In genomic region chr17:33564599-33564998, GRCm38 (mm10) we compare ENCODE assay signal across 22 mouse cellular contexts. TPM values are rescaled to one million over a fixed set of nuclear protein-coding genes. Genes with fewer than 3 reads are reported as not detected.
A peak's percentile ranks its signal among the peaks of the same experiment; 100 is the strongest.
DNase-seq lines count a peak whose midpoint lies in the region; ATAC-seq and TF ChIP-seq lines count a peak whose summit lies in the region.
"Had no signal": no experiment of that assay in that cellular context is flagged by ENCODE, and none has a peak within 500 bp of the region (broad histone marks: within the 10 kb centered on the region; RNA-seq: fewer than 3 reads in every experiment).

No protein-coding gene starts in this region.

- no peaks in the 10 kb centered on the region for H3K9me3 ChIP-seq in liver, embryonic 16.5 days (replicated peaks; ENCODE audit: control insufficient read depth, low read length)
- H3K9me3 ChIP-seq in hindbrain, postnatal 0 days (ENCODE audit: low read length): no peaks in the 10 kb centered on the region
- H3K9me3 ChIP-seq: embryonic facial prominence, embryonic 13.5 days; forebrain, embryonic 12.5 days; midbrain, embryonic 10.5 days had no signal

- WGBS in spleen, adult 2 months: 21% methylated on average over 1 of the region's 1 CpGs
- WGBS in liver, embryonic 16.5 days (ENCODE audit: insufficient replicate concordance): 12% methylated on average over 1 of the region's 1 CpGs
- WGBS in small intestine, adult 2 months: 48% methylated on average over 1 of the region's 1 CpGs
- 59% methylated on average over 1 of the region's 1 CpGs for WGBS in hindbrain, postnatal 0 days

- H3K27me3 ChIP-seq in spleen, adult 2 months (ENCODE audit: control insufficient read depth, insufficient read depth, low read length): no peaks in the 10 kb centered on the region
- H3K27me3 ChIP-seq in liver, embryonic 16.5 days (ENCODE audit: control insufficient read depth, insufficient read depth, low read depth, low read length): no peaks in the 10 kb centered on the region
- no peaks in the 10 kb centered on the region for H3K27me3 ChIP-seq in small intestine, adult 2 months (ENCODE audit: control insufficient read depth, insufficient read depth, low read length)
- H3K27me3 ChIP-seq in hindbrain, postnatal 0 days (ENCODE audit: insufficient read depth, low read length): no peaks in the 10 kb centered on the region
- H3K27me3 ChIP-seq: embryonic facial prominence, embryonic 13.5 days; forebrain, embryonic 12.5 days had no signal

- H3K4me2 ChIP-seq in liver, embryonic 16.5 days (ENCODE audit: low read depth, low read length): no peak overlapping the region
- no peak overlapping the region for H3K4me2 ChIP-seq in hindbrain, postnatal 0 days (ENCODE audit: low read depth, low read length)
- H3K4me2 ChIP-seq: embryonic facial prominence, embryonic 13.5 days; forebrain, embryonic 12.5 days; heart, embryonic 11.5 days had no signal

- no peak overlapping the region for H3K4me3 ChIP-seq in spleen, adult 2 months (ENCODE audit: extremely low read depth, insufficient read depth, insufficient read length)
- no peak overlapping the region for H3K4me3 ChIP-seq in liver, embryonic 16.5 days (ENCODE audit: low read depth, low read length)
- H3K4me3 ChIP-seq in small intestine, adult 2 months (ENCODE audit: low read depth, low read length): no peak overlapping the region
- no peak overlapping the region for H3K4me3 ChIP-seq in hindbrain, postnatal 0 days (ENCODE audit: low read length)
- H3K4me3 ChIP-seq: embryonic facial prominence, embryonic 13.5 days; erythroblast, embryonic 14.5 days; forebrain, embryonic 12.5 days; left cerebral cortex, adult 2 months; midbrain, embryonic 10.5 days had no signal

- intact Hi-C loops in left cerebral cortex, postnatal 36 days (cut with DNase I): no loop called here

- no peak for TF ChIP-seq POLR2A in spleen, adult 2 months (IDR thresholded peaks at IDR 0.05; ENCODE audit: low read depth, low read length)
- TF ChIP-seq POLR2A in small intestine, adult 2 months (IDR thresholded peaks at IDR 0.05; ENCODE audit: low read depth, low read length): no peak

- ATAC-seq in liver, embryonic 16.5 days (ENCODE audit: low read depth): no peak
- no peak for ATAC-seq in hindbrain, postnatal 0 days

- DNase-seq in layer of hippocampus, adult 9-11 months: peak; percentile 32
- no peak for DNase-seq in layer of hippocampus, postnatal 14 days (ENCODE audit: low spot score in 2 of 2)
- DNase-seq in spleen, adult 2 months (ENCODE audit: low read depth in 1 of 2, low spot score in 2 of 2): no peak
- no peak for DNase-seq in spleen, postnatal 10 days (ENCODE audit: low spot score in 2 of 2)
- DNase-seq in left cerebral cortex, postnatal 36 days (ENCODE audit: low spot score in 2 of 2): no peak
- DNase-seq in hindbrain, postnatal 0 days (ENCODE audit: low spot score): no peak
- DNase-seq: cerebellum, adult 2 months; cerebellum, postnatal 25 days; kidney, adult 18-20 months; kidney, postnatal 4 days; left cerebral cortex, postnatal 4 days; lung, postnatal 10 days; thymus, postnatal 36 days had no signal

- no peak for TF ChIP-seq CTCF in spleen, adult 2 months (IDR thresholded peaks at IDR 0.05; ENCODE audit: extremely low read depth, insufficient read depth, insufficient read length, insufficient replicate concordance)
- TF ChIP-seq CTCF in small intestine, adult 2 months (IDR thresholded peaks at IDR 0.05; ENCODE audit: extremely low read depth, insufficient read length, insufficient replicate concordance, low read depth, low read length): no peak
- TF ChIP-seq CTCF in hindbrain, postnatal 0 days (IDR thresholded peaks at IDR 0.05; ENCODE audit: low read depth): no peak

- H3K4me1 ChIP-seq in spleen, adult 2 months (ENCODE audit: control insufficient read depth, insufficient read depth, insufficient read length): peaks cover 29% of the 10 kb centered on the region
- H3K4me1 ChIP-seq in liver, embryonic 16.5 days (ENCODE audit: control insufficient read depth, low read depth, low read length): no peaks in the 10 kb centered on the region
- H3K4me1 ChIP-seq in small intestine, adult 2 months (ENCODE audit: control insufficient read depth, insufficient read depth, insufficient read length, low read length): no peaks in the 10 kb centered on the region
- H3K4me1 ChIP-seq in hindbrain, postnatal 0 days (ENCODE audit: insufficient read depth, low read length): no peaks in the 10 kb centered on the region
- H3K4me1 ChIP-seq: embryonic facial prominence, embryonic 13.5 days; forebrain, embryonic 12.5 days; midbrain, embryonic 10.5 days had no signal

- H3K9ac ChIP-seq in liver, embryonic 16.5 days (ENCODE audit: low read depth, low read length): no peak overlapping the region
- no peak overlapping the region for H3K9ac ChIP-seq in hindbrain, postnatal 0 days (replicated peaks; ENCODE audit: low read length)
- H3K9ac ChIP-seq: embryonic facial prominence, embryonic 13.5 days; forebrain, embryonic 12.5 days; liver, embryonic 14.5 days had no signal

- no peaks in the 10 kb centered on the region for H3K36me3 ChIP-seq in spleen, adult 2 months (ENCODE audit: control insufficient read depth, insufficient read depth, low read length)
- H3K36me3 ChIP-seq in liver, embryonic 16.5 days (ENCODE audit: control insufficient read depth, insufficient read depth): no peaks in the 10 kb centered on the region
- no peaks in the 10 kb centered on the region for H3K36me3 ChIP-seq in small intestine, adult 2 months (ENCODE audit: control insufficient read depth, insufficient read depth, low read length)
- no peaks in the 10 kb centered on the region for H3K36me3 ChIP-seq in hindbrain, postnatal 0 days (ENCODE audit: insufficient read depth, low read length)
- H3K36me3 ChIP-seq: embryonic facial prominence, embryonic 13.5 days; forebrain, embryonic 12.5 days; midbrain, embryonic 10.5 days had no signal

- peak overlapping the region; percentile 53 for H3K27ac ChIP-seq in spleen, adult 2 months (ENCODE audit: insufficient read depth, low read length)
- H3K27ac ChIP-seq in liver, embryonic 16.5 days (ENCODE audit: low read length): peak overlapping the region; percentile 2; the same call in 1 of the 2 replicates
- H3K27ac ChIP-seq in small intestine, adult 2 months (ENCODE audit: insufficient read depth, low read depth, low read length): peak overlapping the region; percentile 72
- no peak overlapping the region for H3K27ac ChIP-seq in hindbrain, postnatal 0 days
- H3K27ac ChIP-seq: embryonic facial prominence, embryonic 13.5 days; forebrain, embryonic 12.5 days; left cerebral cortex, adult 2 months; liver, embryonic 14.5 days; midbrain, embryonic 10.5 days had no signal

RNA-seq across cellular contexts. Expression of gene Myo1f, which starts 9.1 kb away (rescaled TPM):
- total RNA-seq in layer of hippocampus, postnatal 14 days (2021): 1 to 10 TPM; 1.5 to 2.6 TPM
- 24.4 and 28.6 TPM in 2 replicates for polyA plus RNA-seq in spleen, adult 2 months (2012; rRNA removed)
- 11.2 and 12.7 TPM in 2 replicates for polyA plus RNA-seq in liver, embryonic 16.5 days (2015; fragmentation: Nextera tagmentation; extraction: Ambion mirVana)
- 3.7 and 5.1 TPM in 2 replicates for polyA plus RNA-seq in small intestine, adult 2 months (2012; rRNA removed)
- 1 to 10 TPM; 1.8 to 2.5 TPM for total RNA-seq in left cerebral cortex, postnatal 36 days (2021)
- 2.6 and 2.7 TPM in 2 replicates for total RNA-seq in hindbrain, postnatal 0 days (2014; rRNA removed)
- polyA plus RNA-seq in hindbrain, postnatal 0 days (2015; fragmentation: Nextera tagmentation; extraction: Ambion mirVana): 1.2 TPM in 2 replicates

RNA-seq across cellular contexts. Expression of gene Adamts10, which starts 40.6 kb away (rescaled TPM):
- 10 to 100 TPM; 33.4 to 34.1 TPM for total RNA-seq in layer of hippocampus, postnatal 14 days (2021)
- 97.2 and 110 TPM in 2 replicates for polyA plus RNA-seq in spleen, adult 2 months (2012; rRNA removed)
- polyA plus RNA-seq in liver, embryonic 16.5 days (2015; fragmentation: Nextera tagmentation; extraction: Ambion mirVana): 5.1 and 6.6 TPM in 2 replicates
- 22.9 and 28.2 TPM in 2 replicates for polyA plus RNA-seq in small intestine, adult 2 months (2012; rRNA removed)
- 10 to 100 TPM; 19.9 to 36.9 TPM for total RNA-seq in left cerebral cortex, postnatal 36 days (2021)
- total RNA-seq in hindbrain, postnatal 0 days (2014; rRNA removed): 49.3 and 56.4 TPM in 2 replicates
- polyA plus RNA-seq in hindbrain, postnatal 0 days (2015; fragmentation: Nextera tagmentation; extraction: Ambion mirVana): 35.6 and 35.9 TPM in 2 replicates
